Mouse (Mus musculus) cerebellum, postnatal 25 days (tissue): ENCODE measurements around the gene Fcgr3.

Source experiments
- DNase-seq, 2 experiments: peaks; one replicate each; pipeline ENCODE4 v3.0.0; 2021; ENCODE audit warnings: mixed read lengths in 2 of 2

The Fcgr3 gene

DNA sequence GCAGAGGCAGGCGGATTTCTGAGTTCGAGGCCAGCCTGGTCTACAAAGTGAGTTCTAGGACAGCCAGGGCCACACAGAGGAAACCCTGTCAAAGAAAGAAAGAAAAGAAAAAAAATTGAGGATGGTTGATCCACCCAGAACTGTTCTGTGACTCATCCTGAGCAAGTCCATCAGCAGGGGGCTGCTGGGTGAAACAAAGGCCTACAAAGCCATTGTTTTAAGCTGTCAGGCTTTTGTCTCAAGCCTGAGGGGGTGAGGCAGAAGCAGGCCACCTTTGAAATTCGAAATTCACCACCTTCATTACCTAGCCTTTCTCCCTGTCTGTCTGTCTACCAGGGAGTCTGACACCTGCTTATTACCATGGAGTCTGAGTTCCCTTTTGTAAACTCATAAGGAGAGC, 18.2 kb downstream of the Fcgr3 start:
- no peak for DNase-seq

GRCm38 (mm10) chr1:171045079-171045465, 19.7 kb downstream of the Fcgr3 start:
- DNase-seq: no peak

- peak; percentile 89 to 90 for DNase-seq
Measured at GRCm38 (mm10) chr1:171044365-171045078, 20.2 kb downstream of the Fcgr3 start.

DNA sequence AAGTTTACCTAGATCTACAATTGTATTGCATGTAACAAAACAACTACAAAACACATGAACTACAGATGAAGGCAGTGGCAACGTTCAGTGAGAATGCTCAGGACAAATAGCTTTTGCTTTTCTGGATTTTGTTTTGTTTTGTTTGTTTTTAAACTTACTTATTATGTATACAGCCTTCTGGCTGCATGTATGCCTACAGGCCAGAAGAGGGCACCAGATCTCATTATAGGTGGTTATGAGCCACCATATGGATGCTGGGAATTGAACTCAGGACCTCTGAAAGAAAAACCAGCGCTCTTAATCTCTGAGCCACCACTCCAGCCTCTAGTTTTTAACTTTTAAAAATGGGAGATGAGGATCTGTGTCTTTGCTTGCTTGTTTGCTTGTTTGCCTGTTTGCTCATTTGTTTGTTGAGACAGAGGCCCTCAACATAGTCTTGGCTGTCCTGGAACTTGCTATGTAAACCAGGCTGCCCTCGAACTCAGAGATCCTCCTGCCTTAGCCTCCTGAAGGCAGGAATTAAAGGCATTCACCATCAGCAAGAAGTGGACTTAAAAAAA, 21.1 kb downstream of the Fcgr3 start:
- DNase-seq: no peak

GRCm38 (mm10) chr1:171039880-171040279, 24.9 kb downstream of the Fcgr3 start:
- no peak for DNase-seq

DNA sequence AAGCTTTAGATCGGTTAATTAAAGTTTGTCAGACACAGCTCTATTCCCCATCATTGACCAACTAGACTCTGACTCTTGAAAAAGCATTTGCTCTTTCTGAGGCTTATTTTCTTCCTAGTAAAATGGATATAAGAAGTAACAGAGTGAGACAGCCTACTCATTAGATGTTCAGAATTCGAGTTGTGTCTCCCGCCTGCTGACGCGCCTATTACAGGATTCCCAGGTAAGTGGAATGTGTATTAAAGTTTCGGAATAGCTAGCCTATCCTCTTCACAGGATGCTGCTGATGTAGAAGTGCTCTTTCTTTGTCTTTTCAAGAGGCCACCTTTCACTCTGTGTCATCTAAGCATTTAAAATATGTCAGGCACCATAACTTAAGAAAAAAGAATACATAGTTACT, 25.6 kb downstream of the Fcgr3 start:
- DNase-seq: no peak

GRCm38 (mm10) chr1:171037861-171038721, 26.6 kb downstream of the Fcgr3 start:
- peak; percentile 87 to 89 for DNase-seq

GRCm38 (mm10) chr1:171036550-171037324, 28.0 kb downstream of the Fcgr3 start:
- peak; percentile 85 to 88 for DNase-seq

DNA sequence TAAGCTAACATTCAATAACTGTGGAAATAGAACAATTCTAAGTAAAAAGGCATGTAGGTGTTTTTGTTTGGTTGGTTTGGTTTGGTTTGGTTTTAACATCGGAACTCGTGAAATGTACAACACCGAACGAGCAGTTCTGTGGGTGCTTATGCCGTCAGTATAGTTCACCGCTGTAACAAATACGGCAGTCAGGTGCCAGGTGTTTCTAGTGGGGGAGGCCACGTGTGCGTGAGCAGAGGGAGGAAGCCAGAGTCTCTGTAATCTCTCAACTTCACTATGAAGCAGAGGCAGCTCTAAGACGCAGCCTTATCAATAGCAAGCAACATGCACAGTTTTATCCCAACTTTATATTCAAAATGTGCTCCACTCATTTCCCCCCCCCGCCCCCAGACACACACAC, 29.1 kb downstream of the Fcgr3 start:
- DNase-seq: no peak

GRCm38 (mm10) chr1:171034201-171034600, 30.5 kb downstream of the Fcgr3 start:
- DNase-seq: peak in 1 of 2 experiments; percentile 22

DNA sequence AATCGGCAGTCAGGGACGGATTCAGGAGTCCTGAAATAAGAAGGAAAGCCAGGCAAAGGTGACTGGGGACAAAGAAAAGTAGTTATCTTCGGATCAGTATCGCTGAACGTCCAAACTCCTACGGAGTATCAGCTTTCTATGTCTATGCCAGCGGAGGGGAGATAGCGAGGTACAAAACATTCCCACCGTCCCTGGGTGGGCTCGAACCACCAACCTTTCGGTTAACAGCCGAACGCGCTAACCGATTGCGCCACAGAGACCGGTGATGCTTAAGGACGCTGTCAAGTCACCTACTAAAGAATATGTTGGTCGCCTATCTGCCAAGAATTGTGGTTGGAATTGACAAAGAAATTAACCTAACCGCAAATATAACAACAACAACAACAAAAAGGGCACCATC, 31.0 kb downstream of the Fcgr3 start:
- DNase-seq: peak; percentile 94 to 95

DNA sequence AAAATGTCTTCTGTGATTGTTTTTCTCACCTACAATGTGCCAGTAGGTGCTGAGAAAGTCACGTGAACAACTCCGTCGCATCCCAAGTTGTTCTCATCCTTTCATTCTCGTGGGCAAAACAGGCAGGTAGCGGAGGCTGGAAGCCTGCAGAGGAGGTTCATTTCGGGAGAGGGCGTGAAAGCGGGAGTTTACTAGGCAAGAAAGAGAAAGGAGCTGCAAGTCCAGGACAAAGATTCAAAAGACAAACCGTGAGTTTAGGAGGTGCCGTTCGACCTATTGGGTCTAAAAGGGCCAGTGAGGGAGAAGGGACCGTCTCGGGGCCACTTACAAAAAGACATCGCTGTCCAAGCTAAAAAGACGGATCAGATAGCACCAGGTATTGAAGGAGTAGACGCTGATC, 31.5 kb downstream of the Fcgr3 start:
- peak in 1 of 2 experiments; percentile 52 for DNase-seq

- peak in 1 of 2 experiments; percentile 55 for DNase-seq
Measured at GRCm38 (mm10) chr1:171032691-171033090, 32.0 kb downstream of the Fcgr3 start.

- DNase-seq: no peak
Measured at GRCm38 (mm10) chr1:171031752-171032151, 33.0 kb downstream of the Fcgr3 start.

DNA sequence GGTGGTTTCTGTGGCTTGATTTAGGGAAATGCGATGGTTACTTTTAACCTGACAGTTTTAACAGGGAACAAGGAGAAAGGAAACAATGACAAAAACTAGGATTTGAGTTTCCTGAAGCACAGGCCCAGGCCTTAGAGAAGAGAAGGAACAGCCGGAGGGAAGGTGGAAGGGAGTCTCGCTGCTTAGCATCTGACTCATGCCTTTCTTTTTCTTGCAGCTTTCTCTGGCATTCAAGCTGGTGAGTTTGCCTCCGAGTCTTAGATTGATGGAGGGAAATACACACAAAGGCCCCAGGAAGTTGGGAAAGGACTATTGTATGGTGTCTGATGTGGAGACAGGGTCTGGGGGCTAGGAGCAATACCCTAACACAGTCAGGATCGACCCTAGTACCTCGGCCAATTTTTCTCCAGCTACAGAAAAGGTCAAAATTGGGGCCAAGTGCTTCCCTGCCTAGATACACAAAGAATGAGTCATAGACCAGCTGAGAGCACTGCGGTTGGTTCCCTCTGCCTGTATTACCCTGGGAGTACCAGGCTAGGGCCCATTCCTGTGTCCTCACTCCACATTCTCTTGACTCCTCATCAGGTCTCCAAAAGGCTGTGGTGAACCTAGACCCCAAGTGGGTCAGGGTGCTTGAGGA, 45.3 kb downstream of the Fcgr3 start:
- no peak for DNase-seq

DNA sequence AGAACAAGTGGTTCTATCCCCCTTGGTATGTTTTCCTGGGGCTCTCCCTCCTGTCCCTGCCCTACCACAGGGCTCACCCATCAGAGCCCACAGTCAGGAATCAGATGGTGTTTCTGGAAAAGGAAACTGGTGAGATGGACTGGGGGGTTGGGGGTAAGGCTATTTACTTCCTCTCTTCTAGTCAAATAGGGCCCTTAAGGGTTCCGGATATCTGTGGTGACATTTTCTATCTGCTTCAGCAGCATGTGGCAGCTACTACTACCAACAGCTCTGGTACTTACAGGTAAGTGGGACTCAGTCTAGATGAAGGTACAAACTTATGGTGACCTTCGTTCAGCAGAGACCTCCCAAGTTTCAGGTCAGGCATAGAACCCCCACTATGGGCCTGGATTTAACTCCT, 46.0 kb downstream of the Fcgr3 start, which contains the start of gene Fcgr4:
Gene Fcgr4, plus strand, starts transcription at position 184 of the 400 bp plus-strand sequence.
- no peak for DNase-seq

DNA sequence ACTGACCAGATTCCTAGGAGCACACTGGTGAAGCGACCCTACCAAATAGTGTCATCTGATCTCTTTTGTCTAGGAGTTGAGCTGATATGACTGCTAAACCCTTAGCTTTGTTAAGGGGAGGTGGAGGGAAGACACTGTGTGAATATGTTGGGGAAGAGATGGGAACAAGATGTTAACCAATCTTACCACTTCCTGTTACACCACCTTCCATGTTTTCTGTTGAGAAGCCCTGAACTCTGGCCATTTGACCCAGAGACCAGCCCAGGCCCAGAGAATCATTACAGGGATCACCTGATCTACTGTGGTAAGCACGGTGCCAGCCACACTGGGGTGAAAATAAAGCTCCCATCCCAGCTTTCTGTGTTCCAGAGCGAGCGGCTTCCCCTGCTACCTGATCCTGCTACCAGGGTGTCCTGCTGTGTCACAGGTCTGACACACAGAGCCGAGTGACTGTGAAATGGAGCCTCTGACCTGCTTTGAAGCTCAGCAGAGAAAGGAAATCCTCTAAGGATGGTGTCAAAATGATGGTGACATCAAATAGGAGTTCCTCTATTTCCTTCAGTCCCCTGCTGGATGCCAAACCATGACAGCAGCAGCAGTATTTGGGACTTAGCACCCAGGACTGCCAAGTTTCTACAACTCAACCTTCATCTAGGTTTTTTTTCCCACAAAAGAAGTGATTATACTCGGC, 47.1 kb downstream of the Fcgr3 start:
- DNase-seq: no peak

DNA sequence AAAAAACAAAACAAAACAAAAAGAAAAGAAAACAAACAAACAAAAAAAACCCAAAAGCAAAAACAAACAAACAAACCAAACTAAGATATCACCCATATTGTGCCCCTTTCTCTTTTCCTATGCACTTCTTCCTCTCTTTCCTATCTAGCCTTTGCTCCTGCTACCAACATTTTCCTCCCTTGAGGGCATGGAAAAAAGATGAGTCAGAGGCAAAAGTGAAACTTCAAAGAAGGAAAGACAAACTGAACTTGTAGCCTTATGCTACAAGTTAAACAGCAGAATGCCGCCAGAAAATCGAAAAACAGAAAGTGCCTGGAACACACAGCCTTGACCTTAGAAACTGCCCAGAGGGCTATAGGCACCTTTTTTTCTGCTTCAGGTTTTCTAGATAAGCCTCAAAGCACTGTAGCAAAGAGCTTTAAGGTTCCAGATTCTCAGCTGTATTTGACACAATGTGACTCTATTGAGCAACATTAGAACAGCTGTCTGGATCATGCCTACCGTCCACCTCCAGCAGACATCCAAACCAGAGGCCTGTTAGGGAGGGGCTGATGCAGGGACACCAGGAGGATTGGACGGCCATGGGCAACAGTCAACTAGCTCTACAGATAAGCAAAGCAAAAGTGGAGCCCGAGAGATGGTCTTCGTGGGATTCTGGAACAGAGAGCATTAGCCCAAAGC, 47.9 kb downstream of the Fcgr3 start:
- no peak for DNase-seq

DNA sequence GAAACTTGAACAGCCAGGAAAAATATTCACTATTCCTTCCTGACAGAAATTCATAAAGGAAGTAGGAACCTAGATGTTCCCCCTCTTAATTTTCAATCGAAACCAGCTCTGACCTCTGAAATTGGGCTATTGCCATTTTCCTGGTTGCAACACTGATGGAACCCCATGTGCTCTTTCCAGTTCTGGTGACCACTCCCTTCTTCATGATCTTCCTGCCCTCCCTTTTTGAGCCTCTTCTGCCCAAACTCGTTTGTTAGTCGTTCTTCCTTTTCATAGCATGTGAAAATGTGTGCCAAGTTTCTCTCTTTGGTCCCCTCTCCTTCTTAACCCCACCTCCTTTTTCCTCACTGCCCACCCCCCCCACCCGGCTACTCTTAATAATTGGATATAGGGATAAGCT, 53.0 kb downstream of the Fcgr3 start:
- no peak for DNase-seq

DNA sequence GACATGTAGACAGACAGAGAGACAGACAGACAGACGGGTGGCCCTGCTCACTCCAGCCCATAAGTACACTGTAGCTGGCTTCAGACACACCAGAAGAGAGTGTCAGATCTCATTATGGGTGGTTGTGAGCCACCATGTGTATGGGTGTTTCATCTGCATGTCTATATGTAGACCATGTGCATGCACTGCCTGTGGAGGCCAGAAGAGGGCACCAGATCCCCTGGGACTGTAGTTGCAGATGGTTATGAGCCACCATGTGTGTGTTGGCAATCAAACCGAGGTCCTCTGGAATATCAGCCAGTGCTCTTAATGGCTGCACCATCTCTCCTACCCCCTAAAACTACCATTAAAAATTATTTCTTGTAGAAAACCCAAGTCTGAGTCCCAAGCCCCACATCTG, 57.8 kb downstream of the Fcgr3 start:
- DNase-seq: no peak

DNA sequence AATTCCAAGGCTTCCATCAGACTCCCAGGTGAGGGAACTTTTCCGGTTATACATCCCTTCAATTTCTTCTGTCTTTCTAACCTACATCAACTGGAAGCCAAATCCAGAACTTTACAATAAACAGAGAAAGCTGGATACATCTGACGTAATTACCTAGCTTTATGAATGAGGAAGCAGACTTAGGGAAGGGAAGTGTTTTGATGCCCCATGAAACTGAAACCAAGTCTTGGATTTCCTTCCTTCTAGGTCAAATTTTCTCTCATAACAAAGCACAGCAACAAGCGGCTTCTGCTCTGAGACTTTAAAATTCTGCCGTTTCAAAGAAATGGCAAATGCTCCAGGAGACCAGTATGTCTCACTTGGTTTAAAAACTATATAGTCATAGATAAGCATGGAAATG, 58.4 kb downstream of the Fcgr3 start:
- DNase-seq: no peak
